ENCODE assay signal across 10 mouse cellular contexts in genomic region chr2:136832936-136833335, GRCm38 (mm10). TPM values are rescaled to one million over a fixed set of nuclear protein-coding genes. Genes with fewer than 3 reads are reported as not detected.
DNase-seq lines count a peak whose midpoint lies in the region; ATAC-seq and TF ChIP-seq lines count a peak whose summit lies in the region.
"Had no signal": no experiment of that assay in that cellular context is flagged by ENCODE, and none has a peak within 500 bp of the region (broad histone marks: within the 10 kb centered on the region; RNA-seq: fewer than 3 reads in every experiment).

No protein-coding gene starts in this region.

- H3K36me3 ChIP-seq in heart, adult 2 months (ENCODE audit: control insufficient read depth, insufficient read depth, low read length) = peaks cover 7% of the 10 kb centered on the region
- H3K36me3 ChIP-seq in myocyte (ENCODE audit: control insufficient read depth, insufficient read depth) = no peaks in the 10 kb centered on the region
- H3K36me3 ChIP-seq in limb, embryonic 10.5 days = no peaks in the 10 kb centered on the region
- no peaks in the 10 kb centered on the region for H3K36me3 ChIP-seq in forebrain, embryonic 15.5 days
- H3K36me3 ChIP-seq: limb, embryonic 13.5 days had no signal

- no peak for ATAC-seq in megakaryocyte progenitor cell, adult 5-6 weeks (replicated peaks; ENCODE audit: poor library complexity)
- ATAC-seq in forebrain, embryonic 15.5 days (replicated peaks) = no peak
- ATAC-seq: inflammation-experienced regulatory T-cells, adult 6 months had no signal

- no peak overlapping the region for H3K4me3 ChIP-seq in heart, adult 2 months
- H3K4me3 ChIP-seq in myocyte = no peak overlapping the region
- no peak overlapping the region for H3K4me3 ChIP-seq in limb, embryonic 10.5 days
- no peak overlapping the region for H3K4me3 ChIP-seq in forebrain, embryonic 15.5 days
- H3K4me3 ChIP-seq: limb, embryonic 13.5 days had no signal

- WGBS in heart, adult 2 months = 35% methylated on average over 3 of the region's 3 CpGs
- WGBS in limb, embryonic 10.5 days = 53% methylated on average over 3 of the region's 3 CpGs
- WGBS in forebrain, embryonic 15.5 days = 88% methylated on average over 3 of the region's 3 CpGs

- TF ChIP-seq CTCF in heart, adult 2 months (IDR thresholded peaks at IDR 0.05) = no peak

- peak; percentile 7 for DNase-seq in gastrocnemius, postnatal 14 days
- no peak for DNase-seq in gastrocnemius, postnatal 25 days
- peak; percentile 23 to 49 for DNase-seq in heart, adult 2 months
- DNase-seq in kidney, adult 9 months = peak; percentile 32
- DNase-seq in limb, embryonic 10.5 days (ENCODE audit: low spot score) = no peak

- peaks cover 5% of the 10 kb centered on the region; the same call in 1 of the 2 replicates for H3K4me1 ChIP-seq in heart, adult 2 months (ENCODE audit: control insufficient read depth, insufficient read depth, low read length)
- no peaks in the 10 kb centered on the region for H3K4me1 ChIP-seq in limb, embryonic 10.5 days
- no peaks in the 10 kb centered on the region for H3K4me1 ChIP-seq in forebrain, embryonic 15.5 days
- H3K4me1 ChIP-seq: limb, embryonic 13.5 days had no signal

- H3K27ac ChIP-seq in heart, adult 2 months = peak overlapping the region; percentile 54
- no peak overlapping the region for H3K27ac ChIP-seq in limb, embryonic 10.5 days
- no peak overlapping the region for H3K27ac ChIP-seq in forebrain, embryonic 15.5 days (replicated peaks)
- H3K27ac ChIP-seq: limb, embryonic 13.5 days had no signal

- H3K79me2 ChIP-seq in heart, adult 2 months (replicated peaks; ENCODE audit: control insufficient read depth, insufficient read depth, low read length) = no peaks in the 10 kb centered on the region
- no peaks in the 10 kb centered on the region for H3K79me2 ChIP-seq in myocyte (ENCODE audit: control insufficient read depth, insufficient read depth)

- peak overlapping the region; percentile 8 for H3K4me2 ChIP-seq in myocyte (ENCODE audit: low read depth)
- H3K4me2 ChIP-seq in forebrain, embryonic 15.5 days (replicated peaks) = no peak overlapping the region
- H3K4me2 ChIP-seq: limb, embryonic 13.5 days had no signal

- no peak overlapping the region for H3ac ChIP-seq in myocyte (ENCODE audit: control insufficient read depth, insufficient read length)

- no peaks in the 10 kb centered on the region for H3K9me3 ChIP-seq in limb, embryonic 10.5 days (replicated peaks)
- no peaks in the 10 kb centered on the region for H3K9me3 ChIP-seq in forebrain, embryonic 15.5 days
- H3K9me3 ChIP-seq: limb, embryonic 13.5 days had no signal

- intact Hi-C loops in gastrocnemius, postnatal 14 days (cut with DNase I; ENCODE audit: low total_unique reads) = no loop called here
- intact Hi-C loops in heart, adult 2 months (cut with DNase I) = no loop called here

- no peak for TF ChIP-seq EP300 in heart, adult 2 months (IDR thresholded peaks at IDR 0.05; ENCODE audit: insufficient read depth, low read depth, low read length)

- no peak for TF ChIP-seq POLR2A in heart, adult 2 months (IDR thresholded peaks at IDR 0.05; ENCODE audit: insufficient read depth, low read depth, low read length)
- TF ChIP-seq POLR2A in myocyte (IDR thresholded peaks at IDR 0.05; ENCODE audit: insufficient read length, low read depth) = no peak

- no peak overlapping the region for H3K9ac ChIP-seq in heart, adult 2 months (ENCODE audit: low read depth, low read length)
- H3K9ac ChIP-seq in forebrain, embryonic 15.5 days (replicated peaks) = no peak overlapping the region
- H3K9ac ChIP-seq: limb, embryonic 13.5 days had no signal

- no peaks in the 10 kb centered on the region for H3K27me3 ChIP-seq in heart, adult 2 months (ENCODE audit: control insufficient read depth, insufficient read depth, low read length)
- H3K27me3 ChIP-seq in myocyte (ENCODE audit: control insufficient read depth, insufficient read depth, insufficient read length) = no peaks in the 10 kb centered on the region
- no peaks in the 10 kb centered on the region for H3K27me3 ChIP-seq in limb, embryonic 10.5 days (ENCODE audit: low read depth, poor library complexity, severe bottlenecking)
- H3K27me3 ChIP-seq in forebrain, embryonic 15.5 days = no peaks in the 10 kb centered on the region
- H3K27me3 ChIP-seq: limb, embryonic 13.5 days had no signal

TF ChIP-seq in myocyte, 11 proteins besides CTCF, POLR2A, EP300 and RAD21:
- no peak for TF ChIP-seq USF1 (IDR thresholded peaks at IDR 0.05; ENCODE audit: low read depth)
- TF ChIP-seq E2F4 (IDR thresholded peaks at IDR 0.05; ENCODE audit: insufficient read depth) = no peak
- TF ChIP-seq MYOG (IDR thresholded peaks at IDR 0.05; ENCODE audit: control insufficient read depth in 1 of 3, insufficient read depth in 1 of 3, insufficient read length in 2 of 3, low read depth in 2 of 3) = no peak
- TF ChIP-seq MAX (IDR thresholded peaks at IDR 0.05; ENCODE audit: low read depth) = no peak
- TF ChIP-seq CEBPB (IDR thresholded peaks at IDR 0.05; ENCODE audit: insufficient read depth, poor library complexity, severe bottlenecking) = no peak
- TF ChIP-seq MYOD1 (IDR thresholded peaks at IDR 0.05; ENCODE audit: control insufficient read depth in 1 of 3, insufficient read length in 2 of 3, low read depth in 2 of 3) = no peak
- no peak for TF ChIP-seq TCF12 (IDR thresholded peaks at IDR 0.05; ENCODE audit: insufficient read depth, poor library complexity, severe bottlenecking)
- no peak for TF ChIP-seq REST (IDR thresholded peaks at IDR 0.05; ENCODE audit: insufficient read depth, insufficient read length)
- no peak for TF ChIP-seq TCF3 (IDR thresholded peaks at IDR 0.05; ENCODE audit: insufficient read length, low read depth)
- TF ChIP-seq SRF (IDR thresholded peaks at IDR 0.05; ENCODE audit: control insufficient read depth, insufficient read length, low read depth) = no peak
- no peak for TF ChIP-seq POLR2AphosphoS2 (IDR thresholded peaks at IDR 0.05; ENCODE audit: insufficient read length, low read depth)
TF ChIP-seq in myocyte: peak in this region for 0.

RNA-seq across cellular contexts. Expression of gene AL731706.2, which starts 52.5 kb away (rescaled TPM):
- total RNA-seq in gastrocnemius, postnatal 14 days (2021) = 10 to 100 TPM; 16.9 to 26.8 TPM
- 10 to 100 TPM; 24.6 to 27.4 TPM for total RNA-seq in gastrocnemius, postnatal 25 days (2021)
- total RNA-seq in heart, adult 2 months (2021) = 10 to 100 TPM; 23.8 to 24.4 TPM
- not detected in 2 replicates for polyA plus RNA-seq in heart, adult 2 months (2012; rRNA removed)
- polyA plus RNA-seq in myocyte (2012; fragmentation: generic; extraction: Trizol) = 21.8 TPM
- polyA plus RNA-seq in limb, embryonic 10.5 days (2016; fragmentation: Nextera tagmentation; extraction: Ambion mirVana) = 40.4 and 46.1 TPM in 2 replicates
- 5.2 and 24.7 TPM in 2 replicates for total RNA-seq in megakaryocyte progenitor cell, adult 5-6 weeks (2015)
- total RNA-seq in megakaryocyte progenitor cell, adult 5-6 weeks (2017) = 22.6 TPM in 1 of 2 replicates, not detected in the other
- polyA plus RNA-seq in forebrain, embryonic 15.5 days (2015; fragmentation: Nextera tagmentation; extraction: Ambion mirVana) = 18.7 and 24.9 TPM in 2 replicates

RNA-seq across cellular contexts. Expression of gene Slx4ip, which starts 58.1 kb away (rescaled TPM):
- 1 to 10 TPM; 2.4 to 2.7 TPM for total RNA-seq in gastrocnemius, postnatal 14 days (2021)
- total RNA-seq in gastrocnemius, postnatal 25 days (2021) = 1 to 10 TPM; 2.5 to 3.0 TPM
- 1 to 10 TPM; 1.3 to 1.4 TPM for total RNA-seq in heart, adult 2 months (2021)
- 0.39 and 0.67 TPM in 2 replicates for polyA plus RNA-seq in heart, adult 2 months (2012; rRNA removed)
- 1.2 TPM for polyA plus RNA-seq in myocyte (2012; fragmentation: generic; extraction: Trizol)
- 6.1 and 7.4 TPM in 2 replicates for polyA plus RNA-seq in limb, embryonic 10.5 days (2016; fragmentation: Nextera tagmentation; extraction: Ambion mirVana)
- 7.8 and 8.3 TPM in 2 replicates for total RNA-seq in megakaryocyte progenitor cell, adult 5-6 weeks (2015)
- total RNA-seq in megakaryocyte progenitor cell, adult 5-6 weeks (2017) = 4.6 and 6.2 TPM in 2 replicates
- polyA plus RNA-seq in forebrain, embryonic 15.5 days (2015; fragmentation: Nextera tagmentation; extraction: Ambion mirVana) = 12.9 and 13.6 TPM in 2 replicates

RNA-seq across cellular contexts. Expression of gene AL731706.1, which starts 58.3 kb away (rescaled TPM):
- total RNA-seq in gastrocnemius, postnatal 14 days (2021) = 10 to 100 TPM; 13.3 to 15.9 TPM
- total RNA-seq in gastrocnemius, postnatal 25 days (2021) = 10 to 100 TPM; 17.8 to 24.1 TPM
- 10 to 100 TPM; 32.1 to 36.0 TPM for total RNA-seq in heart, adult 2 months (2021)
- polyA plus RNA-seq in heart, adult 2 months (2012; rRNA removed) = 25.2 and 47.1 TPM in 2 replicates
- polyA plus RNA-seq in myocyte (2012; fragmentation: generic; extraction: Trizol) = 19.5 TPM
- polyA plus RNA-seq in limb, embryonic 10.5 days (2016; fragmentation: Nextera tagmentation; extraction: Ambion mirVana) = 18.9 and 21.7 TPM in 2 replicates
- 5.8 and 20.7 TPM in 2 replicates for total RNA-seq in megakaryocyte progenitor cell, adult 5-6 weeks (2015)
- total RNA-seq in megakaryocyte progenitor cell, adult 5-6 weeks (2017) = 9.9 and 21.6 TPM in 2 replicates
- 23.8 and 25.2 TPM in 2 replicates for polyA plus RNA-seq in forebrain, embryonic 15.5 days (2015; fragmentation: Nextera tagmentation; extraction: Ambion mirVana)

RNA-seq across cellular contexts. Expression of gene Mkks, which starts 58.3 kb away (rescaled TPM):
- total RNA-seq in gastrocnemius, postnatal 14 days (2021) = 10 to 100 TPM; 16.2 to 23.4 TPM
- total RNA-seq in gastrocnemius, postnatal 25 days (2021) = 10 to 100 TPM; 21.6 to 28.7 TPM
- total RNA-seq in heart, adult 2 months (2021) = 10 to 100 TPM; 29.4 to 44.1 TPM
- polyA plus RNA-seq in heart, adult 2 months (2012; rRNA removed) = 9.3 and 20.0 TPM in 2 replicates
- 3.4 TPM for polyA plus RNA-seq in myocyte (2012; fragmentation: generic; extraction: Trizol)
- polyA plus RNA-seq in limb, embryonic 10.5 days (2016; fragmentation: Nextera tagmentation; extraction: Ambion mirVana) = 11.8 and 12.4 TPM in 2 replicates
- 19.4 and 28.2 TPM in 2 replicates for total RNA-seq in megakaryocyte progenitor cell, adult 5-6 weeks (2015)
- 6.6 and 8.7 TPM in 2 replicates for total RNA-seq in megakaryocyte progenitor cell, adult 5-6 weeks (2017)
- 11.4 and 13.3 TPM in 2 replicates for polyA plus RNA-seq in forebrain, embryonic 15.5 days (2015; fragmentation: Nextera tagmentation; extraction: Ambion mirVana)

Comparison
In these comparisons a context has a peak if more than half of its experiments do, and no peak if none do; other contexts are left out.
1. DNase-seq: peak in gastrocnemius, postnatal 14 days (single experiment), heart, adult 2 months (2 of 2) and kidney, adult 9 months (single experiment); none in gastrocnemius, postnatal 25 days (single experiment) and limb, embryonic 10.5 days (single experiment).